Mouse (Mus musculus): ENCODE data around the gene Anxa6. TPM values are rescaled to one million over a fixed set of nuclear protein-coding genes. Genes with fewer than 3 reads are reported as not detected.
A peak's percentile ranks its signal among the peaks of the same experiment; 100 is the strongest.

Anxa6 gene
- total and polyA plus RNA-seq, 3 experiments: 136 to 213 (median 205) TPM

DNA sequence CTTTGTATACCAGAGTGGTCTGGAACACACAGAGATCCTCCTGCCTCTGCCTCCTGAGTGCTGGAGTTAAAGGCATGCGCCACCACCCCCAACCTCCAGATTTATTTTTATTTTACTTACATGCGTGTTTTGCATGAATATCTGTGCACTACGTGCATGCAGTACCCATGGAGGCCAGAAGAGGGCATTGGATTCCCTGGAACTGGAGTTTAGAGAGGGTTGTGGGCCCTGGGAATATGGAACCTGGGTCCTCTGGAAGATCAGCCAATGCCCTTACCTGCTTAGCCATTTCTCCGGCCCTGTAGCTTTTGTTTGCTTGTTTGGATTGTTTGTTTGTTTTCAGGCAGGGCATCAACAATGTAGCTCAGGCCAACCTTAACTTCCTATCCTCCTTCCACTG, 8.1 kb upstream of the Anxa6 start:
- Histone ChIP-seq H3K4me3 (no peak overlapping the region), H3K27me3 (ENCODE audit: control insufficient read depth, insufficient read depth, low read length) (no peaks in the 10 kb centered on the region), H3K36me3 (ENCODE audit: control insufficient read depth, insufficient read depth, low read length) (no peaks in the 10 kb centered on the region), H3K4me1 (ENCODE audit: control insufficient read depth, insufficient read depth, low read length) (peaks cover 2% of the 10 kb centered on the region), H3K27ac (no peak overlapping the region), H3K9ac (ENCODE audit: low read depth, low read length) (no peak overlapping the region), H3K79me2 (replicated peaks; ENCODE audit: control insufficient read depth, insufficient read depth, low read length) (no peaks in the 10 kb centered on the region)
- intact Hi-C loops (cut with DNase I): no loop called here
- TF ChIP-seq CTCF (IDR thresholded peaks at IDR 0.05) (peak; percentile 69), EP300 (IDR thresholded peaks at IDR 0.05; ENCODE audit: insufficient read depth, low read depth, low read length) (no peak), POLR2A (IDR thresholded peaks at IDR 0.05; ENCODE audit: insufficient read depth, low read depth, low read length) (no peak)
- WGBS: 87% methylated on average over 4 of the region's 4 CpGs
- DNase-seq: no peak

DNA sequence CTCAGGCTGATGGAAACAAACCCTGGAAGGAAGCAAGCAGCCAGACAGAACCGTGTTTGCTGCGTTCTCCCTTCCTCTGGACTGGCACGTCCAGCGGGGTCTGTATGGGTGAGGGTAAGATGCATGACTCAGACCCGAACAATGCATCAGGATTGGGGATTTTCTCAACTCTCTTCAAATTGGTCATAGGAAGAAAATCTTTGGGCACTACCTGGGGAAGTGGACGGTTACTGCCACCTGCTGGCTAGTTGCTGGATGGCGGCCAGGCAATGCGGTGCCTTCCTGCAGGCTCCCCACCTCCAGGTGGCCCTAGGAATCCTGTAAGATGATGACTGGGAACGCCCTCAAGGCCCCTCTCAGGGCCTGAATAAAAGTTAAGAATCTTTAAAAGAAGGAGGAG, 6.3 kb upstream of the Anxa6 start:
- H3K9ac ChIP-seq (ENCODE audit: low read depth, low read length): no peak overlapping the region
- WGBS: 4% methylated on average over 9 of the region's 9 CpGs
- TF ChIP-seq CTCF (IDR thresholded peaks at IDR 0.05) (peak; percentile 85), EP300 (IDR thresholded peaks at IDR 0.05; ENCODE audit: insufficient read depth, low read depth, low read length) (peak; percentile 90), POLR2A (IDR thresholded peaks at IDR 0.05; ENCODE audit: insufficient read depth, low read depth, low read length) (no peak)
- peaks cover 2% of the 10 kb centered on the region for H3K4me1 ChIP-seq (ENCODE audit: control insufficient read depth, insufficient read depth, low read length)
- no peaks in the 10 kb centered on the region for H3K36me3 ChIP-seq (ENCODE audit: control insufficient read depth, insufficient read depth, low read length)
- intact Hi-C loops (cut with DNase I): loop anchor here (1.0 to 5.0 kb wide), 3 partner anchors 41 to 157 kb away; no protein-coding TSS in a partner anchor
- no peak overlapping the region for H3K4me3 ChIP-seq
- H3K27ac ChIP-seq: no peak overlapping the region
- DNase-seq: peak; percentile 79 to 85
- no peaks in the 10 kb centered on the region for H3K79me2 ChIP-seq (replicated peaks; ENCODE audit: control insufficient read depth, insufficient read depth, low read length)
- no peaks in the 10 kb centered on the region for H3K27me3 ChIP-seq (ENCODE audit: control insufficient read depth, insufficient read depth, low read length)

DNA sequence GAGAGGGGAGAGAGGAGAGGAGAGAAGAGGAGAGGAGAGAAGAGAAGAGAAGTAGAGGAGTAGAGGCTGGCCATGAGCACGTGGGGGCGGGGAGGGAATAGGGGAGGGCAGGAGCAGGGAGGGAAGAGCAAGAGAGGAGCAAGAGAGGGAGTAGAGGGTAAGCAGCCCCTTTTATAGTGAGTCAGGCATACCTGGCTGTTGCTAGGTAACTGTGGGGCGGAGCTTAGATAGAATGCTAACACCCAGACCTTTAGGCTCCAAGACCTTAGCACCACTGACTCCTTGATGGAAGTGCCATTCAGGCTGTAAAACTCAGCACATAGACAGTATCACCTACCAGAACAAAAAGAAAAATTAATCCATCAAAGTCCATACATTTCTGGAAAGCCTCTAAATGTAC, 3.4 kb upstream of the Anxa6 start:
- WGBS: 62% methylated on average over 3 of the region's 3 CpGs
- DNase-seq: no peak
- H3K4me3 ChIP-seq: no peak overlapping the region
- no peaks in the 10 kb centered on the region for H3K27me3 ChIP-seq (ENCODE audit: control insufficient read depth, insufficient read depth, low read length)
- no peak for TF ChIP-seq CTCF (IDR thresholded peaks at IDR 0.05)
- no peak for TF ChIP-seq EP300 (IDR thresholded peaks at IDR 0.05; ENCODE audit: insufficient read depth, low read depth, low read length)
- TF ChIP-seq POLR2A (IDR thresholded peaks at IDR 0.05; ENCODE audit: insufficient read depth, low read depth, low read length): no peak
- peaks cover 7% of the 10 kb centered on the region for H3K4me1 ChIP-seq (ENCODE audit: control insufficient read depth, insufficient read depth, low read length)
- intact Hi-C loops (cut with DNase I): loop anchor here (5.0 kb wide), 1 partner anchor 154 kb away; no protein-coding TSS in a partner anchor
- H3K79me2 ChIP-seq (replicated peaks; ENCODE audit: control insufficient read depth, insufficient read depth, low read length): no peaks in the 10 kb centered on the region
- no peaks in the 10 kb centered on the region for H3K36me3 ChIP-seq (ENCODE audit: control insufficient read depth, insufficient read depth, low read length)
- no peak overlapping the region for H3K27ac ChIP-seq
- H3K9ac ChIP-seq (ENCODE audit: low read depth, low read length): no peak overlapping the region

DNA sequence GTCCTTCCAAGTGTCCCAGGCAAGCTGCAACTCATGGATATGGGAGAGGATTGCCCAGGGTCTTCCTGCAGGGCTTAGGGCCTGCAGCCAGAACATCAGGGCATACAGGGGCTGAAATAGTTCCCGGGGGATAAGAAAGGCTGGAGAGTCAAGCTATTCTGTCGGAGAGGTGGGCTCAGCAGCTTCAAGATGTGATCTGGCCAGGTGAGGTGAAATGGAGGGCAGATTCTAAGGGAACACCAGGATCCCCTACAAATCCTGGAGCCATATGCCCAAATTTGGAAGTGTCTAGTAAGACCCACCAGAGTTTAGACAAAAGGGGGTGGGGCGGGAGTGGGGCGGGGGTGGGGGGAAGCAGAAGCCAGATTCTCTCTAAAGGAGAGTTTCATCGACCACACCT, 959 bp downstream of the Anxa6 start:
- H3K36me3 ChIP-seq (ENCODE audit: control insufficient read depth, insufficient read depth, low read length): peaks cover 4% of the 10 kb centered on the region
- DNase-seq: no peak

DNA sequence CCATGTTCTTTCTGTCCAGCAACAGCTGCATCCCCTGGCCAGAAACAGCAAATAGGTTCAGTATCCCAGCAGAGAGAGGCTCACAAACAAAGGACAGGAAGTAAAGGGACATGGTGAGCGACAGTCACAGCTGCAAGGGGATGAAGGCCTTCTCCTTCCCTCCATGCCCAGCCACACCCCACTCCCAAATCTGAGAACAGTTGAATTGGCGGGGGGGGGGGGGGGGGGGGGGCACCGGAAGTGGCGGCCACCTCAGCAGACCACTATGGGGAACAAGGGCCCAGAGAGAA, 1.3 kb downstream of the Anxa6 start:
- Histone ChIP-seq H3K9ac (ENCODE audit: low read depth, low read length) (peak overlapping the region; percentile 26; the same call in 1 of the 2 replicates), H3K27ac (peak overlapping the region; percentile 63), H3K36me3 (ENCODE audit: control insufficient read depth, insufficient read depth, low read length) (peaks cover 4% of the 10 kb centered on the region), H3K27me3 (ENCODE audit: control insufficient read depth, insufficient read depth, low read length) (no peaks in the 10 kb centered on the region), H3K4me3 (peak overlapping the region; percentile 75), H3K79me2 (replicated peaks; ENCODE audit: control insufficient read depth, insufficient read depth, low read length) (peaks cover 1% of the 10 kb centered on the region; the same call in 1 of the 2 replicates), H3K4me1 (ENCODE audit: control insufficient read depth, insufficient read depth, low read length) (peaks cover 15% of the 10 kb centered on the region)
- 0% methylated on average over 1 of the region's 4 CpGs for WGBS
- intact Hi-C loops (cut with DNase I): loop anchor here (2.0 kb wide), 1 partner anchor 15 kb away; no protein-coding TSS in a partner anchor
- TF ChIP-seq CTCF (IDR thresholded peaks at IDR 0.05): no peak
- no peak for TF ChIP-seq POLR2A (IDR thresholded peaks at IDR 0.05; ENCODE audit: insufficient read depth, low read depth, low read length)
- TF ChIP-seq EP300 (IDR thresholded peaks at IDR 0.05; ENCODE audit: insufficient read depth, low read depth, low read length): no peak
- no peak for DNase-seq

More for the DNA sequence above, 959 bp downstream of the Anxa6 start:
- Histone ChIP-seq H3K9ac (ENCODE audit: low read depth, low read length) (peak overlapping the region; percentile 88), H3K27me3 (ENCODE audit: control insufficient read depth, insufficient read depth, low read length) (no peaks in the 10 kb centered on the region), H3K27ac (peak overlapping the region; percentile 97), H3K4me1 (ENCODE audit: control insufficient read depth, insufficient read depth, low read length) (peaks cover 14% of the 10 kb centered on the region), H3K4me3 (peak overlapping the region; percentile 75), H3K79me2 (replicated peaks; ENCODE audit: control insufficient read depth, insufficient read depth, low read length) (peaks cover 1% of the 10 kb centered on the region; the same call in 1 of the 2 replicates)
- no peak for TF ChIP-seq CTCF (IDR thresholded peaks at IDR 0.05)
- TF ChIP-seq POLR2A (IDR thresholded peaks at IDR 0.05; ENCODE audit: insufficient read depth, low read depth, low read length): no peak
- no peak for TF ChIP-seq EP300 (IDR thresholded peaks at IDR 0.05; ENCODE audit: insufficient read depth, low read depth, low read length)
- WGBS: 1% methylated on average over 5 of the region's 5 CpGs
- intact Hi-C loops (cut with DNase I): loop anchor here (2.0 kb wide), 1 partner anchor 15 kb away; no protein-coding TSS in a partner anchor

DNA sequence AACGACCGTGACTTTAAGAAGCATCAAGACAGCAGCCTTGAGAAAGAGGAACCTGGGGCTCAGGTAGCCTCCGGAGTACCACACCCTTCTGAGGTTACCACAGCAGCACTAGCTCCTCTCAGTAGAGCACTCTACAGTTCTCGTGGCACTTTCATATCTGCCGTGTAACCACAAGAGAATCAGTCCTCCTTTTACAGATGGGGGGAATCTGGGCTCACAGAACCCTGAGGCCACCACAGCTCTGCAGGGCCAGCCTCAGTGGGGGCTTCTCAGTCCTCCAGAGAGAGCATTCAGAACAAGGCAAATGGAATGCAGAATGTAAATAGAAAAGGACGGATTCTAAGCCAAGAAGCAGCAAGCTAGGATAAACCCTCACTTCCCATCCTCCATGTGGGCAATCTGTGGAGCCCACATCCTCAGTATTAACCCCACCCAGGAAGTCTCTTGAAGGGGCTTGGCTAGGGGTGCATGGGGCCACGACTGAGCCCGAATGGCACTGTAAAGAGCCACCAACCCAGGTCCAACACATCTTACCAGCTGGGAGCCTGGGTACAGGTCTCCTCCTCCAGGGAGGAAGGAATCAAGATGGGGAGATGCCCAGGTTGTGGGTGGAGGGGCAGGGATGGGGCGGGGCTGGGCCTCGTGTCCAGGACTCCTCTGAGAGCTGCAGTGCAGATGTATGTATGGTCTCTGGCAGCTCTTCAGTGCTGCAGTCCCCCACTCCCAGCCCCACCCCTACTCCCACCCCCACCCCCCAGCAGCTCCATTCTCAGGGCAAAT, 1.8 kb downstream of the Anxa6 start:
- Histone ChIP-seq H3K4me3 (peak overlapping the region; percentile 7; the same call in 1 of the 2 replicates), H3K4me1 (ENCODE audit: control insufficient read depth, insufficient read depth, low read length) (peaks cover 19% of the 10 kb centered on the region)
- whole genome bisulfite sequencing: 22% methylated on average over 10 of the region's 10 CpGs

More for the DNA sequence above, 1.8 kb downstream of the Anxa6 start:
- intact Hi-C loops (cut with DNase I): no loop called here
- Histone ChIP-seq H3K27me3 (ENCODE audit: control insufficient read depth, insufficient read depth, low read length) (no peaks in the 10 kb centered on the region), H3K9ac (ENCODE audit: low read depth, low read length) (no peak overlapping the region; the same call in 1 of the 2 replicates), H3K36me3 (ENCODE audit: control insufficient read depth, insufficient read depth, low read length) (peaks cover 4% of the 10 kb centered on the region), H3K27ac (peak overlapping the region; percentile 63), H3K79me2 (replicated peaks; ENCODE audit: control insufficient read depth, insufficient read depth, low read length) (peaks cover 1% of the 10 kb centered on the region; the same call in 1 of the 2 replicates)
- no peak for DNase-seq
- TF ChIP-seq CTCF (IDR thresholded peaks at IDR 0.05) (no peak), POLR2A (IDR thresholded peaks at IDR 0.05; ENCODE audit: insufficient read depth, low read depth, low read length) (no peak)

All from heart, adult 2 months (tissue).